Mouse (Mus musculus): ENCODE results near the gene Olfr1360. TPM values are rescaled to one million over a fixed set of nuclear protein-coding genes. Genes with fewer than 3 reads are reported as not detected.
"Not testable (repeated sequence)": the region's sequence is repeated elsewhere in the genome, so short reads cannot be mapped to it uniquely, and the experiment has no call there.

Olfr1360 gene
- total and polyA plus RNA-seq, 2 experiments from 2014 or later, result not detected

- Histone ChIP-seq H3K4me2 (ENCODE audit: low read depth, low read length) (peak overlapping the region; percentile 54), H3K36me3 (replicated peaks; ENCODE audit: control insufficient read depth, insufficient read depth, low read length) (no peaks in the 10 kb centered on the region), H3K4me1 (ENCODE audit: control insufficient read depth, insufficient read depth) (peaks cover 21% of the 10 kb centered on the region), H3K27ac (ENCODE audit: low read depth) (peak overlapping the region; percentile 16; the same call in 1 of the 2 replicates), H3K27me3 (ENCODE audit: control insufficient read depth, insufficient read depth, low read length) (no peaks in the 10 kb centered on the region), H3K4me3 (ENCODE audit: low read depth, low read length) (peak overlapping the region; percentile 30), H3K9me3 (replicated peaks; ENCODE audit: control insufficient read depth, low read length) (no peaks in the 10 kb centered on the region), H3K9ac (replicated peaks; ENCODE audit: low read depth, low read length) (peak overlapping the region; percentile 51; the same call in 1 of the 2 replicates)
- 75% methylated on average over 4 of the region's 4 CpGs for WGBS
- TF ChIP-seq EP300 (IDR thresholded peaks at IDR 0.05; ENCODE audit: low read depth) (no peak), CTCF (IDR thresholded peaks at IDR 0.05; ENCODE audit: low read depth) (no peak)
- no peak for DNase-seq (ENCODE audit: low spot score)
- no peak for ATAC-seq (ENCODE audit: insufficient read depth, low read depth)
These were observed 41.3 kb upstream of the Olfr1360 start for GRCm38 (mm10) chr13:21718381-21719080.

DNA sequence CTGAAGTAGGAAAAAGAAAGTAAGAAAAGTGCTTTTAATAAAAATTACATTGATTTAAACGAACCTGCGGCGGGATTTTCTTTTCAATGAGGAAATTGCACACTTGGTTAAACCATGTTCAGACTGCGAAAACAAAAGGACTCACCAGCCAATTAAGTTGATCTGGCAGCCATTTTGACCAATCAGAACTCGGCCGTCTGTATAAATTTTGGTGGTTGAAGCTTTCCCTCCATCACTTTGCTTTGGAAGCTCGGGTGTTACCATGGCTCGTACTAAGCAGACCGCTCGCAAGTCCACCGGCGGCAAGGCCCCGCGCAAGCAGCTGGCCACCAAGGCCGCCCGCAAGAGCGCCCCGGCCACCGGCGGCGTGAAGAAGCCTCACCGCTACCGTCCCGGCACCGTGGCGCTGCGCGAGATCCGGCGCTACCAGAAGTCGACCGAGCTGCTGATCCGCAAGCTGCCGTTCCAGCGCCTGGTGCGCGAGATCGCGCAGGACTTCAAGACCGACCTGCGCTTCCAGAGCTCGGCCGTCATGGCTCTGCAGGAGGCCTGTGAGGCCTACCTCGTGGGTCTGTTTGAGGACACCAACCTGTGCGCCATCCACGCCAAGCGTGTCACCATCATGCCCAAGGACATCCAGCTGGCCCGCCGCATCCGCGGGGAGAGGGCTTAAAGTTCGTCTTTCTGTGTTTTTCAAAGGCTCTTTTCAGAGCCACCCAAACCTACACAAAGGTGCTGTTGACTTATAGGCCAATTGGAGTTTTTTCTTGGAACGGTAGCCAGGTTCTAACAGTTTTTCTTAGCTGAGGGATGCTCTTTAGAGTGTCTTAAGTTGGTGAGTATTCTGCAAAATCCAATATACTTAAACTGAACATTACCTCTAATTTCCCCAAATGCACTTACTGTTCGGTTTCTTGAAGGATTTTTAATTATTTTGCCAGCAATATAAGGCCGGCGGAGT, 40.5 kb upstream of the Olfr1360 start, which contains the start of gene Hist1h3h:
TSS of gene Hist1h3h (plus strand) at position 263 of the 961 bp plus-strand sequence.
- not testable (repeated sequence) for H3K9me3 ChIP-seq (replicated peaks; ENCODE audit: control insufficient read depth, low read length); H3K27me3 ChIP-seq (ENCODE audit: control insufficient read depth, insufficient read depth, low read length); H3K36me3 ChIP-seq (replicated peaks; ENCODE audit: control insufficient read depth, insufficient read depth, low read length)
- peak; percentile 91 for DNase-seq (ENCODE audit: low spot score)
- H3K4me3 ChIP-seq (ENCODE audit: low read depth, low read length), result peak within 1 kb of the TSS; percentile 44
- peak; percentile 22; the same call in 1 of the 2 replicates for ATAC-seq (ENCODE audit: insufficient read depth, low read depth)
- H3K9ac ChIP-seq (replicated peaks; ENCODE audit: low read depth, low read length), result peak within 1 kb of the TSS; percentile 62
- 3% methylated on average over 25 of the region's 56 CpGs for WGBS
- peaks cover 20% of the 10 kb centered on the region for H3K4me1 ChIP-seq (ENCODE audit: control insufficient read depth, insufficient read depth)
- peak within 1 kb of the TSS; percentile 73 for H3K4me2 ChIP-seq (ENCODE audit: low read depth, low read length)
- H3K27ac ChIP-seq (ENCODE audit: low read depth), result peak within 1 kb of the TSS; percentile 89

DNA sequence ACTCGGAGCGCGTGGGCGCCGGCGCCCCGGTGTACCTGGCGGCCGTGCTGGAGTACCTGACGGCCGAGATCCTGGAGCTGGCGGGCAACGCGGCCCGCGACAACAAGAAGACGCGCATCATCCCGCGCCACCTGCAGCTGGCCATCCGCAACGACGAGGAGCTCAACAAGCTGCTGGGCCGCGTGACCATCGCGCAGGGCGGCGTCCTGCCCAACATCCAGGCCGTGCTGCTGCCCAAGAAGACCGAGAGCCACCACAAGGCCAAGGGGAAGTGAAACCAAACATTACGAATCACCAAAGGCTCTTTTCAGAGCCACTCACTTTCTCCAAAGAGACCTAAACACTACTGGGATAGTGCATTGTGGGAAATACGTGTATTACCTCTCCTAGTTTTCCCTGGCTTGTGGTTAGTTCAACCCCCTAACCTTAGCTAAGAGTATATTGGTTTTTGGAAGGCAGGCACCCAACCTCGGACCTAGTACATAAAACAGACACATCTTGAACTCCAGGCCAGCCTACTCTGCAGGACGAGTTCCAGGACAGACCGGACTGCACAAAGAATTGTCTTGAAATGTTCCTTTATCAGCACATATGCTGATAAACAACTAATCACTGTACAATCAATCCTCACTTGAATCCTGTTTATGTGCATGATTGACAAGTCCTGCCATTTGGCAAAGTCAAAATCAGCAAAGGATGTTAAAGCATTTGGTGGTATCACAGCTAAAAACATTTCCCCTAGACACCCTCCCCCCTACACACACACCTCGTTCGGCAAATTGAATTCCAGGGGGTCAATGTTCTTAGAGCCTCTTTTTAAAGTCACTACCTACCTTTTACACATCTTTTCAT, 39.6 kb upstream of the Olfr1360 start:
- WGBS, result under 1% methylated on average over 10 of the region's 38 CpGs
- H3K27me3 ChIP-seq (ENCODE audit: control insufficient read depth, insufficient read depth, low read length); DNase-seq (ENCODE audit: low spot score); H3K36me3 ChIP-seq (replicated peaks; ENCODE audit: control insufficient read depth, insufficient read depth, low read length); H3K9me3 ChIP-seq (replicated peaks; ENCODE audit: control insufficient read depth, low read length): not testable (repeated sequence)
- peak; percentile 33 for ATAC-seq (ENCODE audit: insufficient read depth, low read depth)
- Histone ChIP-seq H3K4me1 (ENCODE audit: control insufficient read depth, insufficient read depth) (peaks cover 12% of the 10 kb centered on the region), H3K27ac (ENCODE audit: low read depth) (peak overlapping the region; percentile 89), H3K9ac (replicated peaks; ENCODE audit: low read depth, low read length) (peak overlapping the region; percentile 62), H3K4me2 (ENCODE audit: low read depth, low read length) (peak overlapping the region; percentile 73), H3K4me3 (ENCODE audit: low read depth, low read length) (peak overlapping the region; percentile 44)

GRCm38 (mm10) chr13:21715864-21716539, 38.8 kb upstream of the Olfr1360 start, which contains the start of the genes Hist1h2bl and Hist1h2ai:
Hist1h2bl (minus strand) TSS chr13:21716143.
Hist1h2ai (plus strand) TSS chr13:21716422.
- DNase-seq (ENCODE audit: low spot score) (peak; percentile 95), ATAC-seq (ENCODE audit: insufficient read depth, low read depth) (peak; percentile 89)
- H3K9me3 ChIP-seq (replicated peaks; ENCODE audit: control insufficient read depth, low read length); H3K36me3 ChIP-seq (replicated peaks; ENCODE audit: control insufficient read depth, insufficient read depth, low read length); H3K27me3 ChIP-seq (ENCODE audit: control insufficient read depth, insufficient read depth, low read length): not testable (repeated sequence)
- peak; percentile 54; the same call in 1 of the 2 replicates for TF ChIP-seq EP300 (IDR thresholded peaks at IDR 0.05; ENCODE audit: low read depth)
- Histone ChIP-seq H3K4me3 (ENCODE audit: low read depth, low read length) (peak within 1 kb of the TSS; percentile 44), H3K27ac (ENCODE audit: low read depth) (peak within 1 kb of the TSS; percentile 89), H3K4me2 (ENCODE audit: low read depth, low read length) (peak within 1 kb of the TSS; percentile 73), H3K9ac (replicated peaks; ENCODE audit: low read depth, low read length) (peak within 1 kb of the TSS; percentile 62), H3K4me1 (ENCODE audit: control insufficient read depth, insufficient read depth) (peaks cover 17% of the 10 kb centered on the region)
- WGBS, result under 1% methylated on average over 29 of the region's 50 CpGs

All from heart, postnatal 0 days (tissue).